Mouse (Mus musculus) cerebellum, adult 2 months (tissue): Measurements from ENCODE around the gene Hist1h4h.

Experiments used
- CTCF ChIP-seq: fragments of 200-500 bp; IDR thresholded peaks from 2 replicates; pipeline ENCODE4 v1.5.1; 2011; ENCODE audit warnings: low read depth, mild to moderate bottlenecking, control low read depth, low read length, moderate library complexity, borderline replicate concordance; ENCODE audit not compliant: insufficient read depth
- POLR2A ChIP-seq: fragments of 200-500 bp; IDR thresholded peaks from 2 replicates; pipeline ENCODE4 v1.6.1; 2011; ENCODE audit warnings: low read length, control low read depth, borderline replicate concordance; ENCODE audit not compliant: insufficient read depth

- TF ChIP-seq POLR2A (no peak), CTCF (no peak)
These were observed 17.3 kb upstream of the Hist1h4h start for GRCm38 (mm10) chr13:23513517-23513916.
